Mouse (Mus musculus) frontal cortex, adult 2 months (tissue): ENCODE results near the gene Slc16a4. TPM values are rescaled to one million over a fixed set of nuclear protein-coding genes. Genes with fewer than 3 reads are reported as not detected.

Source experiments
- DNase-seq, 2 experiments: peaks; one replicate each; pipeline ENCODE4 v3.0.0; 2022; ENCODE audit warnings: low spot score in 1 of 2; ENCODE audit errors: extremely low spot score in 1 of 2
- polyA plus RNA-seq: library from polyadenylated mRNA; depleted of rRNA; stranded (reverse); fragments of >200 nt; gene quantifications from 2 replicates; pipeline ENCODE4 v1.2.3, GENCODE M21; 2012; rRNA removed

Slc16a4 gene
- polyA plus RNA-seq, 1 experiment = 3.3 TPM

DNA sequence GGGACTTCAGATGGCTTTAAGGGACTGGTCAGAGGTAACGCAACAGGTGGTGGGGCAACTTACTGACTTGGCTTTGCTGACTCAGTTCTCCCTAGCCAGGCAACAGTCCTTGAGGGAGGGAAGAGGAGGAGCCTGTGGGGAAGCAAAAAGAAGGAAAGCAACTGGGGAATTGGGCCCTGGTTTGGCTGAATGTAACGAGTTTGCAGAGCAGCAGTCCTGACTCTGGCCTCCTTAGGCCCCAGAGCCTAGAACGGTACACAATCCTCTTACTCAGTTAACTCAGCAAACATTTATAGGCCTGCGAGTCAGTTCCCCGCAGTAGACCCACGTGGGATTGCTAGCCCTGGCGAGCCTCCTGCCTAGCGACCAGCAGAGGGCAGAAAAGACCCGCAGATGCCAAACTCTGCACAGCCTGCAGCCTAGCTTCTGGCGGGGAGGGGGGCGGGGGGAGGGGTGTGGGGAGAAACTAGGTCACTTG, 66.0 kb downstream of the Slc16a4 start:
- DNase-seq = peak; percentile 56 to 91

GRCm38 (mm10) chr3:107357700-107358234, 66.7 kb downstream of the Slc16a4 start:
- DNase-seq = no peak

- DNase-seq = no peak
Observed at GRCm38 (mm10) chr3:107360341-107360740, 69.3 kb downstream of the Slc16a4 start.

Other genes with a start within 250 kb of the Slc16a4 start
- 38.3 and 40.6 TPM in 2 replicates for gene Kcna2, start 190.1 kb upstream of the Slc16a4 start, polyA plus RNA-seq
- 0.04 and 0.13 TPM in 2 replicates for gene Kcna10, start 108.2 kb upstream of the Slc16a4 start, polyA plus RNA-seq
- gene Cym, start 69.5 kb upstream of the Slc16a4 start, polyA plus RNA-seq = 0.27 and 0.30 TPM in 2 replicates
- gene A630076J17Rik, start 60.6 kb upstream of the Slc16a4 start, polyA plus RNA-seq = not detected in 2 replicates
- 0.14 and 0.42 TPM in 2 replicates for gene Prok1, start 51.5 kb upstream of the Slc16a4 start, polyA plus RNA-seq
- 117 and 121 TPM in 2 replicates for gene Lamtor5, start 12.4 kb upstream of the Slc16a4 start, polyA plus RNA-seq
- gene Rbm15, start 42.4 kb downstream of the Slc16a4 start, polyA plus RNA-seq = 5.3 and 5.9 TPM in 2 replicates
- 45.5 and 50.1 TPM in 2 replicates for gene Kcnc4, start 168.3 kb downstream of the Slc16a4 start, polyA plus RNA-seq
- 182 and 214 TPM in 2 replicates for gene Slc6a17, start 226.8 kb downstream of the Slc16a4 start, polyA plus RNA-seq